Mouse (Mus musculus) c-Kit-positive CD71-positive TER-119-negative erythroid progenitor cells, embryonic 14.5 days (primary cell): ENCODE data around the gene Shb.
A peak's percentile ranks its signal among the peaks of the same experiment; 100 is the strongest.
"Not testable (repeated sequence)": the region's sequence is repeated elsewhere in the genome, so short reads cannot be mapped to it uniquely, and the experiment has no call there.

Experiments used
- DNase-seq: peaks from one replicate; pipeline ENCODE4 v3.0.0-alpha.2; 2013; ENCODE audit warnings: low read depth

Shb gene

DNA sequence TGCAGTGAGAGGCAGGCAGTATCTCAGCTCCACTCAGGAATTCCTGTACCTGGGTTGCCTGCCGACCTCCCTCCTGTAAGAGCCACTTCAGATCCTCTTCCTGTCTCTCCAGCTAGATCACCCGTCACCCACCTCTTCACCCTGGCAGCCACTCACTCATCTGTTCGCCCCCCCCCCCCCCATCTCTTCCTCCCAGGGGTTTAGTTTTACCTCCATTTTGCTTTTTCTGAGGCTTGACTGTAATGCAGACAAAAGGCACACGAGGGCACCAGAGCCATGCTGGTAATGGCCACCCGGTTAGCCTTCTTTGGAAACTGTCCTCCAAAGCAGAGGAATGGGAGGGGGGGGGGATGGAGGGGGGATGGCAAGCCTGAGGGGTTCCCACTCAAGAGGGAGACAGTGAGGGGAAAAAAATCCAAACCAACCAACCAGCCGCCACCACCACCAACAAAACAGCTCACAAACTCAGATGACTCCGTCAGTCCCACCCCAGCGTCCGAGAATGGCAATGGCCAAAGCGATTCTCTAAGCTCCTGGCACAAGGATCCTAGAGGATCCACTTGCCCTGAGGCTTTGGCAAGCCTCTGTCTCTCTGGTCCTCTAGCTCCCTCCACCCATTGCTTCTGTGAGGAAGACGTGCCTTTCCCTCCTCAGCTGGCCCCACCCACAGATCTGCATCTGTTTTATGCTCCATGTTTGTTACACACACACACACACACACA is 113.9 kb downstream of the Shb start:
- no peak for DNase-seq

DNA sequence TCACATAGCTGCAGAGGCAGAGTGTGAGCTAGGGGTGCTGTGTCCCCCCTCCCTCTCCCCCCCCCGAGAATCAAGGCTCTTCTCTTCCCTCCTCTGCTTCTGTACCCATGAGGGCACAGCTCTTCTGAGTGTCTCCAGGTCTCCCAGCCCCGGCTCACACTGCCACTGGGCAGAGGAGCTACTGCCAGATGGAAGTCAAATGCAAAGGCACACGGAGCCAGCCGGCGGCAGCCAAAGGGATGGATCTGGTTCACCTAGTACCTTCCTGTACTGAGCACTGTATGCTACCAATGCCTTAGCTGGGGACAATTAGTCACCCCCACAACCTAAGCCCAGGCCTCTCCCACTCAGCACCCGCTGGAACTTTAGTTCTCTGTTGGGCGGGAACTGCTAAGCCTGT is 116.0 kb downstream of the Shb start:
- no peak for DNase-seq

DNA sequence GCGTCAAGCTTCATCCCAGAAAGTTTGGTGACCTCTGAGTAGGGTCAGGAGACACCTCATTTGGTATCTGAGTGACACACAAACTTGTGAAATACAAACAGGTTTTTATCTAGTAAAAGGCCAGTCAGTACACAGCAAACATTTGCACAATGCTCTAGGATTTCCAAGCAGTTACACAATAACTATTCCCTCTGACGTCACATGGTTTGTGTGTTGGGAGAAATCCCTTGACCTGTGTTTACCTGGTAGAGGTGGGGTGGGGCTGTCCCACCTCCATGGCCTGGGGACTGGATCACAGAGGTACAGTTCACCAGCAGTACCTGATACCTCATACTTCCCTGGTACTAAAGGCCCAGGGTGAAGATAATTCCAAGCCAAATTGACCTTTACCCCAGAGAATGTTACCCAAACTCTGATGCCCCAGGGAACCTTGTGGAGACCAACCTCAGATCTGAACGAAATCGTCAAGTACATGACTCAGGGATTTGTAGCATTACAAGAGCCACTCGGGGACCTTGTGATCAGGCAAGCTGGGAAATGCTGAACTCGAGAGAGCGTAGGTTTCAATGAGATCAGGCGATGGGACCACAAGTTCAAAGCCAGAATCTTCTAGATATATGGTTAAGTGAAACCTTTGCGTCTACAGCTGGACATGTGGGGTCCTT is 118.5 kb downstream of the Shb start:
- no peak for DNase-seq

DNA sequence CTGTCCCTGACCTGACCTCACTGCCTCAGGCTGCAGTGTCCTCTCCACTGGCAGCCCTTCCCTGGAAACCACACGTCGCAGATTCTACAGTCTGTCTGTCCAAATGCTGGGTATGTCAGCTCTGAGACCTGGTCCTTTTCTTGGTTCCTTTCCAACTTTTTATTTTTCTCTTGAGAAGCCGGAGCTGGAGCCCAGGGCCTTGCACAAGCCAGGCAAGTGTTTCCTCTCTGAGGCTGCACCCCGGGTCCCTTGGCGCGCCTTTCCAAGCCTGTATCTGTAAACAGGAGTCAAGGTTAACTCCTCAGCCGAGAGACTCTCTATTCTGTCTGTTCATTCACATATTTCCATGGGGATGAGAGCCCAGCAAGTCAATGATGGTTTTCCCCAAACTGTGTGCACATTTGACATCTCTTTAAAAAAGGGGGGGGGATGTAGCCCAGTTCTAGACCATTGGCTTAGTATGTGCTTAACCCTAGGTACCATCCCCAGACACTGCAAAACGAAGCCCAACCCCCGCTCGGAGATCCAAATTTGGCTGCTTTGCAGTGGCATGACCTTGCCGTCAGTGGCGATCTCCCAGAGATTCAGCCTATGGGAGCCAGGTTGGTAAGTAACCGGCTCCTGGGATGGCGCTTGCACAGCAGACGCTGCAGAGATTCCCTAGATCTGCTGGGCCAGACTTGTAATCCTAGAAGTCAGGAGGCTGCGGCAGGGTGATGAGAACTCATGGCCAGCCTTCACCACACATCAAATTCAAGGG is 119.7 kb downstream of the Shb start:
- no peak for DNase-seq

DNA sequence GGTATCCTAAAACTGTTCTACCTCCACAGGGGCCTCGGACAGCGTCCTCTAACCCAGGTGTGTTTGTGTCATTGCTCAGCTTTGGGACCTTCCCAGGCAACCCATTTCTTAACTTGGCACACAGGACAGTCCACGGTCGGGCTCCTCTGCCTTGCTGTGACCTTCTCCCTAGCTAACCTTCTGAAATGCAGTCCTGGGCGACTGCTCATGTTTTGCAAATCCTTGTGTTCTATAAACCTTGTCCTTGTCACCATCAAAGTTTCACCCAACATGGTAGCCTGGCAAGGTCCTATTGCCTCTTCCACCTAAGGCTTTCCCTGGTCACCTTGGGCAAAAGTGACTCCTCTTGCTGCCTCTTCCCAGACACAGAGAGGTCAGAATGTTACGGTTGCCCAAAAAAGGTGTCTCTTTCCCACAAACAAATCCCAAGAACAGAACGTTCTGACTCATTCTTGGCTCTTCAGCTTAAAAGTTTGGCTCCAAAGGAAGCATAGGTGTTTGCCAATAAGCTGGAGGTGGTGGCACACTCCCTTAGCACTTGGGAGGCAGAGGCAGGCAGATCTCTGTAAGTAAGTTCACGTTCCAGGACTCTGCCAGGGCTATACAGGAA is 121.0 kb downstream of the Shb start:
- DNase-seq = no peak

DNA sequence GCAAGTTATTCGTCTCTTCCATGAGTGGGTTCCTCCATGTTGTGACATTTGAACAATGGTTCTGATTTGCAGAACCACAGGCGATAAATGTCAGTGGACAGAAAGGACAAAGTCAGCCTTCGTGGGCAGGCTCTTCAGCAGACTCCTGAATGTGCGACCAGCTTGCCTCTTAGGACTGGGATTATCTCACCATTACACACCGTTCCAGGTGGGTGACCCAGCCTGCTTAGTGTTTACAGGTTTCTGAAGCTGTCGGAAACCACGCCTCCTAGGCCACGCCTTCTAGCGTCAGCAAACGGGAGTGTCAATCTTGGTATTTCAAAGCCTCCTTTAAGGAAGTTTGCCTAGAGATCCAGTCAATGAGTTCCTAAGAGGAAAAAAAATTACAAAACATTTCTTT is 123.0 kb downstream of the Shb start:
- peak; percentile 79 for DNase-seq

DNA sequence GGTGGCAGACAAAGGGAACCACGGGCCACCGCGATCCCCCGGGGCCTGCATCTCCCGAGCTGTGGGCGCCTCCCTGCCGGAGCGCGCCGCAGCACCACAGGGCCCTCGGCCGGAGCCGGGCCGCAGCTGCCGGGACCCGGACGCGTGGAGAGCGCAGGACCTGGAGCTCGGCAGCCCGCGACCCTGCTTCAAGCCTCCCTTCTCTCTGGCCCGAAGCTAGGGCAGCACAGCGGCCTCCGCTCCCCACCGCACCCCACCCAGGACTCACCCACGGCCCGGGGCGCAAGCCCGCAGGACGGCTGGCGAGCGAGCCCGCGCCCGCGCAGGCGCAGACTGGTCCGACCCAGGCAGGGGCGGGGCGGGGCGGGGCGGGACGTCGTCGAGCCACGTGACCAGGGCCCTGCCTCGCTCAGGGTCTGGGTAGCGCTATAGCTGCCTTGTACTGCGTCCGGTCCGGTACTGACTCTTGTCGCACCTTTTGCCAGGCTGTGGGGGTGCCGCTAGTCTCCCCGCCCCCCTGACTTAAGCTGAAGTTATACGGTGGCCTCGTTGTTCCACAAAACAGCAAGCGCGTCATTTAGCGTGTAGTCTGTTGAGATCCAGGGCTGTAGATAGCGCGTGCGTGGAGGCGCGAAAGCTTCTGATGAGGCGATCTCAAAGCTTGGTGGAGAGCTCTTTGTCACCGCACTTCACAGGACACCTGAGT is 123.7 kb downstream of the Shb start, which contains the start of gene Slc25a51:
Slc25a51 (minus strand) TSS at position 340 of the 706 bp plus-strand sequence.
- DNase-seq = peak; percentile 89

DNA sequence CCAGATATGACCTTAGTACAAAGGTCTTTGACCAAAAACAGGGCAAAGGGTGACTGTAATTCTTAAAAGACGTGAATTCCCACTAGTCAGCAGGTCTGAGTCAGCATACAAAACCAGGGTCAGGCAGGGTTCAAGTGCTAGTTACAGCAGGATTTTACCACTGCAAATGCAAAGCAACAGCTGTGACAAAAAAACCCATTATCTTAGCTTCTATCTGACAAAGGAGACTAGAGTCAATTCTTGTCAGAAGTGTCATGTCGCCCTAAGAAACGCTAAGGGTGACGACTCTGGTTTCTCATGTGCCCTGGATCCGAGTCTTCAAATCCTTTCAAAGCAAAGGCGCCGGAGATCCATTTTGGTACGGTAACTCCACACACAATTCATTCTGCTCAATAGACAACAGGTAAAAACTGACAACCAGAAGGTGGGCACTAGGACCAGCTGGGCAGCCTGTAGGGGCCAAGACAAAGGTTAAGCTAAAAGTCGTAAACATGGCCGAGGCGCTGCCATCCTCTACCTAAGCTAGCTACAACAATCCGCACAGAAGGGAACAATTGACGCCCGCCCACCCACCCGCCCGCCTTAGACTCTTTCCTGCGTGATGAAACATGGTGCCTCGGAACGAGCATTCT is 124.5 kb downstream of the Shb start:
- DNase-seq = peak; percentile 50

DNA sequence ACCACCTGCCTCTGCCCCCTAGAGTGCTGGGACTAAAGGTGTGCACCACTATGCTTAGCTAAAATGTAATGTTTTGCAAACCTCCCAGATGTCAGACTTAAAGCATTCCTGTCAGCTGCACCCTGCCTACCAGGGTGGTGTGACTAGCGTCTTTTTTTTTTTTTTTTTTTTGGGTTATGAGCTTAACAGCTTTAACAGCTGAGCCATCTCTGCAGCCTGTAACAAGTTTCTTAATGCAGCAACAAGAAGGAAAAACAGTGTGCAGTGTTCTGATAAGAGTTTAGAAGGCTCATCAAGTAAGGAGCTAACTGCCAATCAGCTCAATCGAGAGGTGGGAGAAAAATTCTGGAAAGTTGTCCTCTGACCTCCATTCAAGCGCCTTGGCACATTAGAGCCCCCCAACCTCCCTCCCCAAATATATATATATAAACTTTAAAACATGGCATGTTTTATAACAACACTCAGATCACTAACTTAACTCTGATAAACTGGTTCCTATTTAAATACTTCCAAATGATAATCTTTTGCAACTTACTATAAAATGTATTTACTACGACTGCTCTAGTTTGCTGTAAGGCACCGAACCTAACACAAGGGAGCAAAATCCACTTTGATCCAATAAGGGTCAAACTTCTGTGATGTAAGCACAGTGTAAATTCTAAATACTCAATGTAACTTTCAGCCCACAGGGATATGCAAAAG is 125.1 kb downstream of the Shb start:
- DNase-seq = peak; percentile 69

DNA sequence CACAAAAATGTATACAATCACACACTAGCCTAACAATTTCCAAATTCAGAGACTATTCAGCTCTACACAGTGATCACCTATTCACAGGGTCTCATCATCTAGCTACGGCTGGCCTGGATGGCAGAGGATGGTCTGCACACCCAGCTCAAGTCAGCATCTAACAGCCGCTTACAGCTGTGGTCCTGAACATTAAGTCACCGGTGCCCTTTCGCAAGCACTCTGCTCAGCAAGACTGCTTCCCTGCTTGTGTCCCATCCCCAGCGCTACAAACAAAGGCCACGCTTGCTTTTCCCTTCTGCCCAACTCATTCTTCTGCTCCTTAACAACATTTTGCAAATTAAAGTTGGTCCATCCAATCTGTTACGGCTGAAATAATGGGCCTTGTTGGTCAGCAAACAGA is 125.9 kb downstream of the Shb start:
- DNase-seq = no peak

DNA sequence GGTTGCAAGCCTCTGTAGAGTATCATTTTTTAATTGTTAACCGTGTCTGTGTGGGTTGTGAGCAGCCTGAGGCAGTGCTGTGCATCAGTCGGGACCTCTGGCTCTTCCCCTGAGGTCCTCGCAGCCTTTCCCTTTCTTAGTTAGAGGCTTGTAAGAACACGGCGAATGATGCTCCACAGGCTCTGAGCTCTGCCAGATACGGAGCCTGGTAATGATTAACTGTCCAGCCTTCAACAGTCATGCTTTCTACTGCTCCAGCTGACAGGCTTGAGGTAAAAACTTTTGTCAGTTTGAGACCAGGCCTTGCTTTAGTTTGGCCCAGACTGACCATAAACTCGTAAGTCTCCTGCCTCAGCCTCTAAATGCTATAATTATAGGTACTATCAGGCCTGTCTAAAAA is 127.0 kb downstream of the Shb start:
- DNase-seq = no peak

DNA sequence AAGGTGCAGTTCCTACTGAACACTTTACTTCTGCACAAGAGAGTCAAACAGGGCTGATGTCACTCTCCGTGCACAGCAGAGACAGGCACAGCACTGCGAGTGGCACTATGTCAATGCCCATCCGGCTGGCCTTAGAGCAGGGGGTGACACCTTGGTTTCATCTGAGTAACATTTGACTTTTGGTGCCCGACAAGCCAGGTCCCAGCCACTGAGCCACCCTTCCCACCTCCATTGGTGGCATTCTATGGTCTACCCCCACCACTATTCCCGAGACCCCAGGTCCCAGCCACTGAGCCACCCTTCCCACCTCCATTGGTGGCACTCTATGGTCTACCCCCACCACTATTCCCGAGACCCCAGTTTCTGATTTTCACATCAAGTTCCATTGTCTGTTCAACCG is 128.2 kb downstream of the Shb start:
- no peak for DNase-seq

DNA sequence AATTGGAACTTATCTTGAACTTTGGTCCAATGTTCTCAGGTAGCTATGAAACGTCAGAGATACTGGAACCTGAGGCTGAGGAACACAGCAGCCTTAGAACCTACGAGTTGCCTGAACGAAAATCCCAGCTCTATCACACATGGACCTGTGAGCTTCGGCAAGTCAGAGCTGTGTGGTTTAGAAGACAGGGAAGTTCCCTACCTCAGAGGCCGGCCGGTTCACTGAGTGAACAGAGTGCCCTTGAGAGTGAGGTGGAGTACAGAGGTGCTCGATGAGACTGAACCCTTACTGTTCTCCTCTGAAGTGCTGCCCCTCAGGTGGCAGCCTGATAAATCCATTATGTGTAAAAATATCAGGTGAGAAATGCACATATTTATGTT is 128.8 kb downstream of the Shb start:
- DNase-seq = no peak

DNA sequence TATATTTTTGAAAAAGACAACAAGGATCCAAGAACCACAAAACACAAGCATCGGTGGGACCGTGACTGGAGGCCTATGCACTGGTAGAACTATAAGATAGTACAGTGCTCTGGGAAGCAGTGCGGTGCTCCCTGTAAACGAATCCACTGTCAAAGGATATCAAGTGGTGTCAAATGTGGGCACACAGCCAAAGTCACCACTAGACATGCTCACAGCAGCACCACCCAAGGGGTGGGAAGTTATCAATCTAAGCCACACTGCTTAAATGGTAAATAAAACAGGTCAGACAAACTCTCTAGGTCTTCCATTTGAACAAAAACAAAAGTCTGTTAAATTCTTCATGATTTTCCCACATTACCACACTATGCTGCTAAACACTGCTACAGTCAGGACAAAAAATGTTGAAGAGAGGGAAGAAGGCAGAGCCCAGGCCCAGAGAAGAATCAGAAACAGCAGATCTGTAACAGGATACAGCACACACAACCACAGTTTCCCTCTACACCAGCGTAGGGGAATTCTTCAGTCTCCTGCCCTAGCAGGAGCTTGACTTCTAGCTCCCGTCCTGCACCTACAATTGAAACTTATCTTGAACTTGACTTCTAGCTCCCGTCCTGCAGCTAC is 129.3 kb downstream of the Shb start:
- DNase-seq = peak; percentile 87

DNA sequence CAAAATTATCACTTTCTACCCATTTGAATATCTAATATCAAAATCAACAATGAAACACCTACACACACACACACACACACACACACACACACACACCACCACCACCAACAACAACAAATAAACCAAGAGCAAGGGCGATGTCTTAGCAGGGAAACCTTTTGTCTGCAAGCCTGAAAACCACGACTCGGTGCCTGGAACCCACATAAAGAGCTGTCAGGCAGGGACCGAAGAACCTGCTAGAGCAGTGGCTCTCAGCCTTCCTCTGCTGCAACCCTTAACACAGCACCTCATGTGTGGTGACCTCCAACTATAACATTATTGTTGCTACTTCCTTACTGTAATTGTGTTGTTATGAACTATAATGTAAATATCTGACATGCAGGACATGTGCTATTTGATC is 130.0 kb downstream of the Shb start:
- no peak for DNase-seq

DNA sequence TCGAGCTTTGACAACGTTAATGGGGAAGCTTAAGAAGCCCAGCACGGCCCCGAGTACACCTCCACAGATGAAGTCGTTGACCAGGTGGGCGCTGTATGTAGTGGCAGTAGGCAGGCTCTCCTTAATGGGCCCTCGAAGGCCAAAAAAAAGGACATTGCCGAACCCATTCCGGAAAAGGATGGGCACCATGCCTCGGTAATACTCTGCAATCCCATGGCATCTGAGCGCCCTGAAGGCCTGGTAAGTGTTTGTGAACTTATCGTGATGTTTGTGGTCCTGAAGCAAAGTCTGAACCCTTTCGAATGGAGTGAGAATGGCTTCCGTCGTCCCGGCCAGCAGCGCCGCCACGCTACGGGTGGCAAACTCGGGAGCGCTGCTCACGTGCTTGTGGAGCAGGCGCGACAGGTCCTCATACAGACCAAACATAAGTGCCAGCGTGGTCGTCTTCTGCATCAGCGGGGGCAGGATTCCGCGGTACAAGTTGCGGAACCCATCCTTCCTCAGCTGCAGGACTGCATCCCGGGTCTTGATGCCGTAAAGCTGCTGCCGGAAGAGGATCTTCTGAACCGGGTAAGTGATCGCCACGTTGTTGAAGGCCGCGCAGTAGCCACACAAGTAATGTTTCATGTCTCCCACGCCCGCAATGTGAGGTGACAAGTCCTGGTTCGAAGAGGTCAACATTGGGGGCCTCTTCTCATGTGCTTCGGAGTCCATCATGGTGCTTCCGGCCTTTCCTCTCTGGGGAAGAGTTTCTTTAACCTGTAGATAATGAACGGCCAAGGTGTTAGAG is 132.7 kb downstream of the Shb start:
- DNase-seq = no peak

DNA sequence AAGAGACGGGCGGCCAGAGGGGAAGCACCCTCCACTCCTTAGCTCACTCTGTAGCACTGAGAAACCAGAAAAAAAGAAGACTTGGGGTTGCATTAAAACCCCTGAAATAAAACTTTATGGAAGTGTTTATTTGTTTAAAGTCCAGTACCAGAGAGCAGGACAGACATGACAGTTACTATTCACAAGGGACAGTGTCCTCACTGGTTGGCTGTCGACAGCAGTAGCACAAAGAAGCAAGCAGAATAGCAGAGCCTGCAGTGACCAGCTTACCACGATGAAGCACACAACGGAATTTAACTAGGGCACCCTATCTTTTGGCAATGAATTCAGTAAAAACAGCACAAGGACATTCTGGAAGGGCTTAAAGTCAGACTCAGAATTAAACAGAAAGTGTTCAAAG is 134.0 kb downstream of the Shb start:
- DNase-seq = not testable (repeated sequence)

DNA sequence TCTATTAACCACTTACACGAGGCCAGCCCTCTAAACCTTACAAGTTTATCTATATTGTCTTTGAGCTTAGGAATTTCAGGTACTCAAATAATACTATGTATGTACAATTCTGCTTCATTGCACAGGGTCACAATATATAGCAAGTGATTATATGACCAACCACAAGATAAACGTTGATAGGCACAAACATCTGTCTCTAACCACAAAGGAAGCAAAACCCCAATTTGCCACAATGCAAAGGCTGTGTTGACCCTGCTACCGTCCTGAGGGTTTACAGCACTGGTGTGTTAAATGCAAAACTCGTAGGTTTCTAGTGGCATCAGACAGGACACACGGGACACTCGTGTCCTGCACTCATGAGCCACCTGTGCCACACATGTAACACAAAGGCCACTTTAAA is 136.1 kb downstream of the Shb start:
- DNase-seq = not testable (repeated sequence)

DNA sequence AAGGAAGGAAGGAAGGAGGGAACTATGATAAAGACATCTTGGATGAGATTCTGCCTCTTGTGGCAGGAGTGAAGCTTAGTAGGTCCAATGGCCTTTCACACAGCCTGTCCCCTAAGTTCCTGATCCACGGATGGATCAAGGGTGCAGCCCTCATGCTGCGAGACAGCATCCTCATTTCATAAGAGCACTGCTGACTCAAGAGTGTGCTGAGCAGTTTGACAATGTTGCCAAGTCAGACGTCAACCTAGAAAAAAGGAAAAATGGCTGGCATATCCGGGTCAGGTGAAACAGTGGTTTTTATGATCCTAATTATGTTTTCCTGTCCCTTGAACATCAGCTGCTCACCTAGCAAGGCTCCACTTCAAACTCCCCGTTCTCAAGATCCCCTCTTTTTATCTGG is 138.6 kb downstream of the Shb start:
- DNase-seq = no peak

DNA sequence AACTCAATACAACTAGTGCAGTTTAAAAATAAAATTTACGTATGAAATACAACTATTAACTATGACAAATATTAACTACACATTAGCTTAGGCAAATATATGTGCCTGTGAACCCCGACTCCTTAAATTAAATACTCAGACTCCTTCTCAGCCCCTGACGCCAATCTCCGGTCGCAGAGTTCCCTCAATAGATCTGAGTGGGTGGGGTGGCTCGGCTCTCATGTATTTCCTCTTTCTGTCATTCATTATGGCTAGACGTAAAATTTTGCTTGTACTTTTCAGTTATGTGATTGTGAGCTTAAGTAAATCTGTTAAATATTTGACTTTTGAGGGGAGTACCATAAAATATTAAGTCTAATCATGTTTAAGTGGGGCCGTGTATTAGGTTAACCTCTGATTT is 139.3 kb downstream of the Shb start:
- DNase-seq = no peak
